Mouse (Mus musculus) limb, embryonic 15.5 days (tissue): Measurements from ENCODE around the gene Fnip2. TPM values are rescaled to one million over a fixed set of nuclear protein-coding genes. Genes with fewer than 3 reads are reported as not detected.
"Not testable (repeated sequence)": the region's sequence is repeated elsewhere in the genome, so short reads cannot be mapped to it uniquely, and the experiment has no call there.

ENCODE experiments used
- ATAC-seq: fragments of 200-750 bp; cut with Nextera tagmentation; 2 replicates; pipeline ENCODE4 v1.8.0; 2017; ENCODE audit warnings: low read depth, moderate TSS enrichment; ENCODE audit not compliant: insufficient number of reproducible peaks, low FRiP score, low TSS enrichment
- H3K27ac ChIP-seq: fragments of 300-500 bp; sonication (generic); 2 replicates; pipeline ENCODE4 v1.5.1; 2015; ENCODE audit warnings: moderate library complexity, mild to moderate bottlenecking, inconsistent platforms
- H3K27me3 ChIP-seq: fragments of 300-500 bp; sonication (generic); 2 replicates; pipeline ENCODE4 v1.6.1; 2015; ENCODE audit warnings: inconsistent platforms
- H3K36me3 ChIP-seq: fragments of 300-500 bp; sonication (generic); 2 replicates; pipeline ENCODE4 v1.6.1; 2015; ENCODE audit warnings: inconsistent platforms
- H3K4me1 ChIP-seq: fragments of 300-500 bp; sonication (generic); 2 replicates; pipeline ENCODE4 v1.6.1; 2015; ENCODE audit warnings: inconsistent platforms
- H3K4me2 ChIP-seq: fragments of 300-500 bp; sonication (generic); 2 replicates; pipeline ENCODE4 v1.6.1; 2015; ENCODE audit warnings: mild to moderate bottlenecking, inconsistent platforms
- H3K4me3 ChIP-seq: fragments of 300-500 bp; sonication (generic); 2 replicates; pipeline ENCODE4 v1.5.1; 2015; ENCODE audit warnings: mild to moderate bottlenecking, inconsistent platforms
- H3K9ac ChIP-seq: fragments of 300-500 bp; sonication (generic); 2 replicates; pipeline ENCODE4 v1.6.1; 2015; ENCODE audit warnings: inconsistent platforms
- H3K9me3 ChIP-seq: fragments of 300-500 bp; sonication (generic); 2 replicates; pipeline ENCODE4 v1.6.1; 2016; ENCODE audit warnings: inconsistent platforms
- WGBS: fragments of 180-500 bp; shearing (Covaris S2); methylation state at CpG from one replicate; pipeline ENCODE4 v1.1.7; 2015; 5-methylcytosine and 5-hydroxymethylcytosine counted together
- polyA plus RNA-seq: library from polyadenylated mRNA; unstranded; fragments of >200 nt; fragmentation: Nextera tagmentation; extraction: Ambion mirVana; gene quantifications from 2 replicates; pipeline ENCODE4 v1.2.1, GENCODE M21; 2015

The Fnip2 gene
- polyA plus RNA-seq, 1 experiment from 2014 or later, result 3.5 TPM

- no peak for ATAC-seq
- Histone ChIP-seq H3K36me3 (no peaks in the 10 kb centered on the region), H3K4me3 (no peak overlapping the region), H3K4me1 (0 out of 2 replicates have a peak, but pooled peaks cover 3% of the 10 kb centered on the region), H3K27me3 (no peaks in the 10 kb centered on the region), H3K9me3 (no peaks in the 10 kb centered on the region), H3K4me2 (no peak overlapping the region), H3K27ac (no peak overlapping the region), H3K9ac (no peak overlapping the region)
- 53% methylated on average over 5 of the region's 5 CpGs for WGBS
Measured at GRCm38 (mm10) chr3:79448421-79448820, 119.2 kb downstream of the Fnip2 start.

- ATAC-seq, H3K27me3 ChIP-seq, H3K27ac ChIP-seq, H3K4me2 ChIP-seq, H3K36me3 ChIP-seq, H3K9me3 ChIP-seq, H3K9ac ChIP-seq, H3K4me3 ChIP-seq, H3K4me1 ChIP-seq: not testable (repeated sequence)
- WGBS, result 80% methylated on average over 3 of the region's 3 CpGs
Measured at GRCm38 (mm10) chr3:79446648-79447047, 120.9 kb downstream of the Fnip2 start.

- Histone ChIP-seq H3K9me3 (no peaks in the 10 kb centered on the region), H3K27me3 (no peaks in the 10 kb centered on the region), H3K27ac (no peak overlapping the region), H3K4me3 (no peak overlapping the region), H3K36me3 (no peaks in the 10 kb centered on the region), H3K9ac (no peak overlapping the region), H3K4me1 (0 out of 2 replicates have a peak, but pooled peaks cover 3% of the 10 kb centered on the region), H3K4me2 (no peak overlapping the region)
- no peak for ATAC-seq
- WGBS, result 88% methylated on average over 4 of the region's 4 CpGs
Measured at GRCm38 (mm10) chr3:79446124-79446523, 121.5 kb downstream of the Fnip2 start.

GRCm38 (mm10) chr3:79445041-79445440 lies 122.6 kb downstream of the Fnip2 start:
- no peaks in the 10 kb centered on the region for H3K36me3 ChIP-seq
- ATAC-seq, result no peak
- WGBS, result 75% methylated on average over 8 of the region's 8 CpGs

GRCm38 (mm10) chr3:79443850-79444249 lies 123.7 kb downstream of the Fnip2 start:
- Histone ChIP-seq H3K36me3 (no peaks in the 10 kb centered on the region), H3K27ac (no peak overlapping the region), H3K27me3 (no peaks in the 10 kb centered on the region), H3K4me1 (0 out of 2 replicates have a peak, but pooled peaks cover 2% of the 10 kb centered on the region), H3K4me2 (no peak overlapping the region), H3K4me3 (no peak overlapping the region), H3K9ac (no peak overlapping the region), H3K9me3 (no peaks in the 10 kb centered on the region)
- no peak for ATAC-seq
- 68% methylated on average over 4 of the region's 4 CpGs for WGBS

More at GRCm38 (mm10) chr3:79445041-79445440, 122.6 kb downstream of the Fnip2 start:
- H3K27ac ChIP-seq, result no peak overlapping the region
- no peaks in the 10 kb centered on the region for H3K9me3 ChIP-seq
- no peak overlapping the region for H3K9ac ChIP-seq
- H3K27me3 ChIP-seq, result no peaks in the 10 kb centered on the region
- no peak overlapping the region for H3K4me2 ChIP-seq
- H3K4me1 ChIP-seq, result 0 out of 2 replicates have a peak, but pooled peaks cover 3% of the 10 kb centered on the region
- no peak overlapping the region for H3K4me3 ChIP-seq

- no peak overlapping the region for H3K4me3 ChIP-seq
- H3K27me3 ChIP-seq, result no peaks in the 10 kb centered on the region
- WGBS, result 62% methylated on average over 12 of the region's 12 CpGs
- ATAC-seq, result no peak
- no peak overlapping the region for H3K9ac ChIP-seq
- H3K4me2 ChIP-seq, result no peak overlapping the region
- no peaks in the 10 kb centered on the region for H3K36me3 ChIP-seq
- H3K4me1 ChIP-seq, result no peaks in the 10 kb centered on the region
- no peaks in the 10 kb centered on the region for H3K9me3 ChIP-seq
- H3K27ac ChIP-seq, result no peak overlapping the region
Measured at GRCm38 (mm10) chr3:79440976-79441491, 126.6 kb downstream of the Fnip2 start.

- no peak for ATAC-seq
- Histone ChIP-seq H3K36me3 (no peaks in the 10 kb centered on the region), H3K9me3 (no peaks in the 10 kb centered on the region), H3K4me1 (no peaks in the 10 kb centered on the region), H3K4me2 (no peak overlapping the region), H3K9ac (no peak overlapping the region), H3K27me3 (no peaks in the 10 kb centered on the region), H3K4me3 (no peak overlapping the region), H3K27ac (no peak overlapping the region)
- 97% methylated on average over 3 of the region's 3 CpGs for WGBS
Measured at GRCm38 (mm10) chr3:79438276-79438675, 129.3 kb downstream of the Fnip2 start.

- Histone ChIP-seq H3K4me3 (no peak overlapping the region), H3K36me3 (no peaks in the 10 kb centered on the region), H3K4me2 (no peak overlapping the region), H3K9ac (no peak overlapping the region), H3K4me1 (no peaks in the 10 kb centered on the region), H3K9me3 (no peaks in the 10 kb centered on the region), H3K27me3 (no peaks in the 10 kb centered on the region), H3K27ac (no peak overlapping the region)
- no peak for ATAC-seq
- 67% methylated on average over 7 of the region's 7 CpGs for WGBS
Measured at GRCm38 (mm10) chr3:79436186-79436585, 131.4 kb downstream of the Fnip2 start.

- no peaks in the 10 kb centered on the region for H3K9me3 ChIP-seq
- no peaks in the 10 kb centered on the region for H3K4me1 ChIP-seq
- no peak overlapping the region for H3K27ac ChIP-seq
- ATAC-seq, result no peak
- H3K9ac ChIP-seq, result no peak overlapping the region
- H3K4me3 ChIP-seq, result no peak overlapping the region
- H3K36me3 ChIP-seq, result no peaks in the 10 kb centered on the region
- no peaks in the 10 kb centered on the region for H3K27me3 ChIP-seq
- WGBS, result 70% methylated on average over 5 of the region's 5 CpGs
- H3K4me2 ChIP-seq, result no peak overlapping the region
Measured at GRCm38 (mm10) chr3:79434985-79435384, 132.6 kb downstream of the Fnip2 start.

GRCm38 (mm10) chr3:79434436-79434835 lies 133.2 kb downstream of the Fnip2 start:
- H3K9ac ChIP-seq, result no peak overlapping the region
- H3K27me3 ChIP-seq, result no peaks in the 10 kb centered on the region
- 79% methylated on average over 9 of the region's 9 CpGs for WGBS
- no peaks in the 10 kb centered on the region for H3K36me3 ChIP-seq
- H3K4me2 ChIP-seq, result no peak overlapping the region
- no peak overlapping the region for H3K27ac ChIP-seq
- no peaks in the 10 kb centered on the region for H3K9me3 ChIP-seq
- H3K4me1 ChIP-seq, result no peaks in the 10 kb centered on the region
- no peak for ATAC-seq
- H3K4me3 ChIP-seq, result no peak overlapping the region

- no peak overlapping the region for H3K4me2 ChIP-seq
- H3K4me3 ChIP-seq, result no peak overlapping the region
- no peaks in the 10 kb centered on the region for H3K4me1 ChIP-seq
- no peaks in the 10 kb centered on the region for H3K9me3 ChIP-seq
- no peaks in the 10 kb centered on the region for H3K36me3 ChIP-seq
- H3K27ac ChIP-seq, result no peak overlapping the region
- H3K27me3 ChIP-seq, result no peaks in the 10 kb centered on the region
- no peak overlapping the region for H3K9ac ChIP-seq
- ATAC-seq, result no peak
Measured at GRCm38 (mm10) chr3:79433593-79433992, 134.0 kb downstream of the Fnip2 start.

- Histone ChIP-seq H3K27me3 (no peaks in the 10 kb centered on the region), H3K4me3 (no peak overlapping the region), H3K9ac (no peak overlapping the region), H3K36me3 (no peaks in the 10 kb centered on the region), H3K9me3 (no peaks in the 10 kb centered on the region), H3K27ac (no peak overlapping the region), H3K4me1 (no peaks in the 10 kb centered on the region), H3K4me2 (no peak overlapping the region)
- 70% methylated on average over 1 of the region's 1 CpGs for WGBS
- no peak for ATAC-seq
Measured at GRCm38 (mm10) chr3:79425441-79425840, 142.2 kb downstream of the Fnip2 start.

GRCm38 (mm10) chr3:79418921-79419320 lies 148.7 kb downstream of the Fnip2 start:
- 84% methylated on average over 14 of the region's 14 CpGs for WGBS
- Histone ChIP-seq H3K27me3 (no peaks in the 10 kb centered on the region), H3K27ac (no peak overlapping the region), H3K4me1 (no peaks in the 10 kb centered on the region), H3K9me3 (no peaks in the 10 kb centered on the region), H3K36me3 (no peaks in the 10 kb centered on the region), H3K9ac (no peak overlapping the region), H3K4me2 (no peak overlapping the region), H3K4me3 (no peak overlapping the region)
- ATAC-seq, result no peak
